Mouse (Mus musculus): ENCODE results near the gene E330021D16Rik. TPM values are rescaled to one million over a fixed set of nuclear protein-coding genes. Genes with fewer than 3 reads are reported as not detected.

The E330021D16Rik gene
- total and polyA plus RNA-seq, 3 experiments: 0.16 TPM; not detected in 2

DNA sequence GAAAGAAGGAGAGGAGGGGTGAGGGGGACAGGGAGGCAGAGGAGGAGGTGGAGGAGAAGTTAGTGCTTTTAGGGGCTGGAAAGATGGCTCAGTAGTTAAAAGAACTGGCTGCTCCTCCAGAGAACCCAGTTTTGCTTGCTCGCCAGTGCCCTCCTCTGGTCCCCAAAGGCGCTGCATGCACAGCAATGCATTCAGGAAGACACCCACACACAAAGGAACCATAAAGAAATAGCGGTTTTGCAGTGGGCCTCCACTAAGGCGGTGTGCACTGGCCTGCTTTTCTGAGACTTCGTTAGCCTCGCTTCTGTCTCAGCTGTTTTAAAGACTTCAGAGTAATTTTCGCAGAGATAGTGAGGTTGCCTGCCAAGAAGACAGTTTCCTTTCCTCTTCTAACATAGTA lies 30.1 kb downstream of the E330021D16Rik start:
- no peak; the same call in 1 of the 2 replicates for ATAC-seq (ENCODE audit: extremely low read depth, insufficient number of reproducible peaks, low FRiP score, poor library complexity, severe bottlenecking)
- Histone ChIP-seq H3K4me3 (ENCODE audit: low read depth, low read length) (no peak overlapping the region), H3K27me3 (ENCODE audit: insufficient read depth, low read length) (no peaks in the 10 kb centered on the region), H3K9me3 (replicated peaks) (peaks cover 35% of the 10 kb centered on the region), H3K4me1 (ENCODE audit: insufficient read depth, low read depth, low read length) (no peaks in the 10 kb centered on the region), H3K36me3 (replicated peaks) (no peaks in the 10 kb centered on the region)
- DNase-seq (ENCODE audit: low spot score): no peak
- TF ChIP-seq TAL1 (conservative IDR thresholded peaks at IDR 0.05; ENCODE audit: low read depth, low read length) (no peak), CTCF (IDR thresholded peaks at IDR 0.05; ENCODE audit: low read depth, low read length) (no peak), GATA2 (IDR thresholded peaks at IDR 0.05; ENCODE audit: borderline replicate concordance, low read depth, low read length) (no peak), POLR2AphosphoS5 (IDR thresholded peaks at IDR 0.05; ENCODE audit: insufficient replicate concordance, low read depth, low read length) (no peak), GATA1 (IDR thresholded peaks at IDR 0.05; ENCODE audit: borderline replicate concordance, low read length) (no peak)

GRCm38 (mm10) chr6:136383218-136383617 lies 32.2 kb downstream of the E330021D16Rik start:
- DNase-seq (ENCODE audit: low spot score): no peak
- peaks cover 25% of the 10 kb centered on the region for H3K9me3 ChIP-seq (replicated peaks)
- no peak for TF ChIP-seq CTCF (IDR thresholded peaks at IDR 0.05; ENCODE audit: low read depth, low read length)
- TF ChIP-seq TAL1 (conservative IDR thresholded peaks at IDR 0.05; ENCODE audit: low read depth, low read length): no peak

DNA sequence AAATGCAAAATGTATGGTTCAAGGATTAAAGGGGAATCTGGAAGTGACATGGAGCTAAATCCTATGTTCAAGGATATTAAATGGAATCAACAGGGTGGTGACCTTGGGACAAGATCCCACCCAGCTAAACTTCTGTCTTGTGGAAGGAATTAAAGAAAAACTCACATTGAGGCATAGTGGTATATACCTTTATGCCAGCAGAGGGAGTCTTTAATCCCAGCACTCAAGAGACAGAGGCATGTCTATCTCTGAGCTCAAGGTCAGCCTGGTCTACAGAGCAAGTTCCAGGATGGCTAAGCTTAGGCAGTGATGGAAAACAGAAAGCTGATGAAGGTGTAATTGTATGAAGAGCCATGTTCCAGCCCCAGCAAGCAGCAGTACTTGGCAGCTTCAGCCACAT lies 39.3 kb downstream of the E330021D16Rik start:
- Histone ChIP-seq H3K36me3 (replicated peaks) (no peaks in the 10 kb centered on the region), H3K27me3 (ENCODE audit: insufficient read depth, low read length) (no peaks in the 10 kb centered on the region), H3K9me3 (replicated peaks) (peaks cover 10% of the 10 kb centered on the region; the same call in 1 of the 2 replicates), H3K4me1 (ENCODE audit: insufficient read depth, low read depth, low read length) (no peaks in the 10 kb centered on the region), H3K4me3 (ENCODE audit: low read depth, low read length) (no peak overlapping the region)
- DNase-seq (ENCODE audit: low spot score) (no peak), ATAC-seq (ENCODE audit: extremely low read depth, insufficient number of reproducible peaks, low FRiP score, poor library complexity, severe bottlenecking) (no peak)
- TF ChIP-seq TAL1 (conservative IDR thresholded peaks at IDR 0.05; ENCODE audit: low read depth, low read length): no peak
- TF ChIP-seq GATA1 (IDR thresholded peaks at IDR 0.05; ENCODE audit: borderline replicate concordance, low read length): no peak
- no peak for TF ChIP-seq CTCF (IDR thresholded peaks at IDR 0.05; ENCODE audit: low read depth, low read length)
- TF ChIP-seq POLR2AphosphoS5 (IDR thresholded peaks at IDR 0.05; ENCODE audit: insufficient replicate concordance, low read depth, low read length): no peak
- no peak for TF ChIP-seq GATA2 (IDR thresholded peaks at IDR 0.05; ENCODE audit: borderline replicate concordance, low read depth, low read length)

More at GRCm38 (mm10) chr6:136383218-136383617, 32.2 kb downstream of the E330021D16Rik start:
- no peaks in the 10 kb centered on the region for H3K36me3 ChIP-seq (replicated peaks)
- H3K27me3 ChIP-seq (ENCODE audit: insufficient read depth, low read length): no peaks in the 10 kb centered on the region
- no peak overlapping the region for H3K4me3 ChIP-seq (ENCODE audit: low read depth, low read length)
- no peaks in the 10 kb centered on the region for H3K4me1 ChIP-seq (ENCODE audit: insufficient read depth, low read depth, low read length)
- no peak for ATAC-seq (ENCODE audit: extremely low read depth, insufficient number of reproducible peaks, low FRiP score, poor library complexity, severe bottlenecking)

DNA sequence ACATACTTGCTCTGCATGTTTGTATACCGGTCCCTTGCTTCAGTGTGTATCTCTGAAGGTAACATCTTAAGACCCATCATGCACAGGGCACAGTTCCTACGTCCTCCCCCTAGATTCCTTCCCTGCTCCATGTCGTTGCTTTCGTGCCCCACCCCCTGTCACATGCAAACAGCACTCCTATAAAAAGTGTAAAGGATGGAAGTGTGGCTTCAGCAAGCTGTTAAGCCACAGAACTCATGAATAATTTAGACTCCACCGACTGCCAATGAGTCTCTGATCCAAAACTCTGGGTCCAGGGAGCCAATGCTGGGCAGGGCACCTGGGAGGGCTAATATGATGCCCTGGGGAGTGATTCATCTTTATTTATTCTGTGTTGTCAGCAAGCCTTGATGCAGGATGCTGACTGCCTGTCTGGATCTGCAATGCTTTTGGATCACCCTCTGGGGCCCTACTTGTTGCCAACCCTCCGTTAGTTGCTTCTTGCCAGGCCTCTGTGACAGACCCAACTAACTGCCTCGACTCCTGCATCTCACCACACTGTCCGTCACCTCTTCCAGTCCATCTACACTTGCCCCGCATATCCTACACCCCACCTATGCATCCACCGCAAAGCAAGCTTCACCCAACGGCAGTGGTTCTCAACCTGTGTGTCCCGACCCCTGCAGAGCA lies 50.8 kb downstream of the E330021D16Rik start:
- H3K4me1 ChIP-seq (ENCODE audit: insufficient read depth, low read depth, low read length): no peaks in the 10 kb centered on the region
- H3K36me3 ChIP-seq (replicated peaks): no peaks in the 10 kb centered on the region
- H3K27me3 ChIP-seq (ENCODE audit: insufficient read depth, low read length): peaks cover 4% of the 10 kb centered on the region; the same call in 1 of the 2 replicates
- TF ChIP-seq POLR2AphosphoS5 (IDR thresholded peaks at IDR 0.05; ENCODE audit: insufficient replicate concordance, low read depth, low read length): no peak
- no peak for TF ChIP-seq GATA2 (IDR thresholded peaks at IDR 0.05; ENCODE audit: borderline replicate concordance, low read depth, low read length)
- TF ChIP-seq GATA1 (IDR thresholded peaks at IDR 0.05; ENCODE audit: borderline replicate concordance, low read length): no peak
- TF ChIP-seq CTCF (IDR thresholded peaks at IDR 0.05; ENCODE audit: low read depth, low read length): no peak
- TF ChIP-seq TAL1 (conservative IDR thresholded peaks at IDR 0.05; ENCODE audit: low read depth, low read length): no peak
- DNase-seq (ENCODE audit: low spot score): no peak
- ATAC-seq (ENCODE audit: extremely low read depth, insufficient number of reproducible peaks, low FRiP score, poor library complexity, severe bottlenecking): no peak
- peaks cover 55% of the 10 kb centered on the region for H3K9me3 ChIP-seq (replicated peaks)
- no peak overlapping the region for H3K4me3 ChIP-seq (ENCODE audit: low read depth, low read length)

DNA sequence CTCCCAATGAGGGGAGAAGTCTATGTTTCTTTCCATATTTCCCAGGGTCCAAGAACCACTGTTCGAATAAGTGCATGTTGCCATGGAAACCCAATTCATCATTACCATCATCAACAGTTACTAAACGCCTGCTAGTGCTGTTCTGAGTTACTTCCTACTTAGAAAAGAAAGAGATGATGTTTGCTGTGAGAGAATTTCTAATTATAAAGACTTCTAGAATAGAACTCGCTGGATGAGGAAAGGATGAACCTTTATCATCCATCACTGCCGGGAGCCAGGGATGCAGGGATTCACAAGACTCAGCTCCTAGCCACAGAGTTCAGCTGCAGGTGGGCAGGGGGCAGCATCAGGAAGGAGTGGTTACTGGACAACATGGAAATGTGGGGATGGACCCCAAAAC lies 51.4 kb downstream of the E330021D16Rik start:
- peaks cover 56% of the 10 kb centered on the region for H3K9me3 ChIP-seq (replicated peaks)
- no peak overlapping the region for H3K4me3 ChIP-seq (ENCODE audit: low read depth, low read length)
- H3K36me3 ChIP-seq (replicated peaks): no peaks in the 10 kb centered on the region
- ATAC-seq (ENCODE audit: extremely low read depth, insufficient number of reproducible peaks, low FRiP score, poor library complexity, severe bottlenecking) (no peak), DNase-seq (ENCODE audit: low spot score) (no peak)
- no peaks in the 10 kb centered on the region for H3K4me1 ChIP-seq (ENCODE audit: insufficient read depth, low read depth, low read length)
- TF ChIP-seq GATA2 (IDR thresholded peaks at IDR 0.05; ENCODE audit: borderline replicate concordance, low read depth, low read length): no peak
- TF ChIP-seq GATA1 (IDR thresholded peaks at IDR 0.05; ENCODE audit: borderline replicate concordance, low read length): no peak
- TF ChIP-seq TAL1 (conservative IDR thresholded peaks at IDR 0.05; ENCODE audit: low read depth, low read length): no peak
- TF ChIP-seq CTCF (IDR thresholded peaks at IDR 0.05; ENCODE audit: low read depth, low read length): no peak
- no peak for TF ChIP-seq POLR2AphosphoS5 (IDR thresholded peaks at IDR 0.05; ENCODE audit: insufficient replicate concordance, low read depth, low read length)
- H3K27me3 ChIP-seq (ENCODE audit: insufficient read depth, low read length): peaks cover 4% of the 10 kb centered on the region; the same call in 1 of the 2 replicates

DNA sequence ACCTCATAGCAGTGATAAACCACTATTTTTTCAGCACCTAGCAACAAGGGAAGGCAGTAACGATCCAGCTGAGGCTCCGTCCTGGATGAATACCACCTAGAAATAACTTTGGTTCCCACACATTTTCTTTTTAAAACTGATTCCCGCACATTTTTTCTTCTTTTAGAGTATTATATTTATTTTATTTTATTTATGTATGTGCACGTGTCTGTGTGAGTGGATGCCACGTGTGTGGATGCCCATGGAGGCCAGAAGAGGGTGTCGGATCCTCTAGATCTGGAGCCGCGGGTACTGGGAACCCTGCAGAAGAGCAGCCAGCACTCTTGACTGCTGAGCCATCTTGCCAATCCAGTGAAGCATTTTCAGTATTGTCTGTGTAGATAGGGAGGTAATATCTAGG lies 52.1 kb downstream of the E330021D16Rik start:
- TF ChIP-seq GATA1 (IDR thresholded peaks at IDR 0.05; ENCODE audit: borderline replicate concordance, low read length) (no peak), POLR2AphosphoS5 (IDR thresholded peaks at IDR 0.05; ENCODE audit: insufficient replicate concordance, low read depth, low read length) (no peak), TAL1 (conservative IDR thresholded peaks at IDR 0.05; ENCODE audit: low read depth, low read length) (no peak), GATA2 (IDR thresholded peaks at IDR 0.05; ENCODE audit: borderline replicate concordance, low read depth, low read length) (no peak), CTCF (IDR thresholded peaks at IDR 0.05; ENCODE audit: low read depth, low read length) (no peak)
- Histone ChIP-seq H3K27me3 (ENCODE audit: insufficient read depth, low read length) (peaks cover 4% of the 10 kb centered on the region; the same call in 1 of the 2 replicates), H3K4me3 (ENCODE audit: low read depth, low read length) (no peak overlapping the region), H3K9me3 (replicated peaks) (peaks cover 57% of the 10 kb centered on the region), H3K4me1 (ENCODE audit: insufficient read depth, low read depth, low read length) (no peaks in the 10 kb centered on the region), H3K36me3 (replicated peaks) (no peaks in the 10 kb centered on the region)
- ATAC-seq (ENCODE audit: extremely low read depth, insufficient number of reproducible peaks, low FRiP score, poor library complexity, severe bottlenecking): no peak
- DNase-seq (ENCODE audit: low spot score): no peak

Data from G1E (cell line).